Mouse (Mus musculus) spleen, adult 2 months (tissue): ENCODE measurements around the gene Chrm3.

ENCODE experiments used
- CTCF ChIP-seq: fragments of 200-500 bp; IDR thresholded peaks from 2 replicates; pipeline ENCODE4 v1.5.1; 2011; ENCODE audit warnings: mild to moderate bottlenecking, inconsistent platforms; ENCODE audit not compliant: insufficient read depth, insufficient read length, insufficient replicate concordance; ENCODE audit errors: extremely low read depth
- POLR2A ChIP-seq: fragments of 200-500 bp; IDR thresholded peaks from 2 replicates; pipeline ENCODE4 v1.6.1; 2011; ENCODE audit warnings: low read depth, low read length, inconsistent platforms

DNA sequence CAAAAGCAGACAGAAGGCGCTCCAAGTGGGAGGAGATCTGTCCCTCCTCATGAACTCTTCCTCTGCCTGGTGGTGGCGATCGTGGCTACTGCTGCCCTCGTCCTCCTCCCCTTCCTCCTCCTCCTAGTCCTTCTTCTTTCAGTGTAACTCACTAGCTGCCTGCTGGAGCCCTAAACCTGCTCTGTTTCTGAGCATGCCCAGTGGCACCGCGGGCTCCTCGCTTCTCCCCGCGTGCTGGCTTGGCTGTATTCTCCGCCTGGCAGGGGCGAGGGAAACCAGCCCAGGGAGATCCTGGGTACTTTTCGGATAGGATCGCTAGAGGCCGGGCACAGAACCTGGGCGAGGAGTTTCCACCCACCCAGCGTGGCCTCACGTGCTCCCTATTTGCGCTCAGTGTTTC, at the start of gene Chrm3:
- no peak for TF ChIP-seq CTCF
- TF ChIP-seq POLR2A, result no peak
